Mouse (Mus musculus): ENCODE data around the gene Hist1h2ab. TPM values are rescaled to one million over a fixed set of nuclear protein-coding genes. Genes with fewer than 3 reads are reported as not detected.
"Not testable (repeated sequence)": the region's sequence is repeated elsewhere in the genome, so short reads cannot be mapped to it uniquely, and the experiment has no call there.

Gene Hist1h2ab
- total RNA-seq (2022), result 10 to 100 TPM; 18.4 to 30.4 (median 21.0) TPM

GRCm38 (mm10) chr13:23750839-23751477 lies at the start of gene Hist1h2ab:
Gene Hist1h2ab (plus strand): TSS chr13:23751126.
- peak in 1 of 2 experiments; percentile 52 for DNase-seq (ENCODE audit: low spot score in 2 of 2)

GRCm38 (mm10) chr13:23702220-23702619 lies 48.7 kb upstream of the Hist1h2ab start:
- DNase-seq (ENCODE audit: low spot score in 2 of 2), result no peak

DNA sequence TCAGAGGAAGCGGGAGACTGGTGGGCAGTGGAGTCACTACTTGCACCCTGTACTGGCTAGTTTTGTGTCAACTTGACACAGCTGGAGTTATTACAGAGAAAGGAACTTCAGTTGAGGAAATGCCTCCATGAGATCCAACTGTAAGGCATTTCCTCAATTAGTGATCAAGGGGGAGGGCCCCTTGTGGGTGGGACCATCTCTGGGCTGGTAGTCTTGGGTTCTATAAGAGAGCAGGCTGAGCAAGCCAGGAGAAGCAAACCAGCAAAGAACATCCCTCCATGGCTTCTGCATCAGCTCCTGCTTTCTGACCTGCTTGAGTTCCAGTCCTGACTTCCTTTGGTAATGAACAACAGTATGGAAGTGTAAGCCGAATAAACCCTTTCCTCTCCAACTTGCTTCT lies 48.1 kb upstream of the Hist1h2ab start:
- DNase-seq (ENCODE audit: low spot score in 2 of 2), result not testable (repeated sequence)

GRCm38 (mm10) chr13:23705751-23706356 lies 45.1 kb upstream of the Hist1h2ab start:
- no peak for DNase-seq (ENCODE audit: low spot score in 2 of 2)

DNA sequence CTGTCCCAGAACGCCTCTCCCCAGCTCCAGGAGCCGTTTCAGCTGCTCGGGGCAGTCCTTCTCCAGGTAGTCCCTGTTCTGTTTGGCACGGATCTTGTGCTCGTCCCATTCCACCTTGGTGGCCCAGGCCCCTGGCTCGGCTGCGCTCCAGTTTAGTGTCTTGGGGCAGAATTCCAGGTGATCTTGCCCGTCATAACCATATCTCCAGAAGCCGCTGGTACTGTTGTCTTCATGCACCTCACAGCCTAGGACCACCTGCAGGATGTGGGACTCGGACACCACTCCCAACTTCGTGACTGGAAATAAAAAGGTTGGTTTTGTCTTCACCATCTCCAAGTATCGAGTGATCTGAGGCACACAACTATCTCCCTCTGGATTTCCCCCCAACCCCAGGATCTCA lies 44.2 kb upstream of the Hist1h2ab start:
- no peak for DNase-seq (ENCODE audit: low spot score in 2 of 2)

- no peak for DNase-seq (ENCODE audit: low spot score in 2 of 2)
Measured at GRCm38 (mm10) chr13:23708041-23708440, 42.9 kb upstream of the Hist1h2ab start.

DNA sequence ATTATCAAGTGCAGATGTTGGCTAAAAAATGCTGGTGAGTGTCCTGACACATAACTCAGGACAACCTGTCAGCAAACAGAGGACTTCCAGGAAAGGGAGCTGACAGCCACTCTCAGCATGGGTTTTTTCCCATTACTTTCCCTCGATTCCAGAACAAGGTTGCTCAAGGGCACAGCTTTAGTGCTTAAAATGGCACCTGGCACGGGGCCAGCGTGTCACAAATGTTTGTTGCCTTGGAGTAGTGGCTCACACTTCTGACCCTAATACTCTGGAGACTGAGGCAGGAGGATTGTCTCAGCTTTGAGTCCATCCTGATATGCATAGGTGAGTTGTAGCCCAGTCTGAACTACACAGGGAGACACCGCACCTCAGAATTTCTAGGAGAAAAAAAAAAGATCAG lies 42.3 kb upstream of the Hist1h2ab start:
- DNase-seq (ENCODE audit: low spot score in 2 of 2), result no peak

GRCm38 (mm10) chr13:23709714-23710373 lies 41.1 kb upstream of the Hist1h2ab start:
- DNase-seq (ENCODE audit: low spot score in 2 of 2), result no peak

- no peak for DNase-seq (ENCODE audit: low spot score in 2 of 2)
Measured at GRCm38 (mm10) chr13:23710374-23711089, 40.4 kb upstream of the Hist1h2ab start, which contains the start of gene Hfe. Gene Hfe (minus strand): TSS chr13:23710854.

DNA sequence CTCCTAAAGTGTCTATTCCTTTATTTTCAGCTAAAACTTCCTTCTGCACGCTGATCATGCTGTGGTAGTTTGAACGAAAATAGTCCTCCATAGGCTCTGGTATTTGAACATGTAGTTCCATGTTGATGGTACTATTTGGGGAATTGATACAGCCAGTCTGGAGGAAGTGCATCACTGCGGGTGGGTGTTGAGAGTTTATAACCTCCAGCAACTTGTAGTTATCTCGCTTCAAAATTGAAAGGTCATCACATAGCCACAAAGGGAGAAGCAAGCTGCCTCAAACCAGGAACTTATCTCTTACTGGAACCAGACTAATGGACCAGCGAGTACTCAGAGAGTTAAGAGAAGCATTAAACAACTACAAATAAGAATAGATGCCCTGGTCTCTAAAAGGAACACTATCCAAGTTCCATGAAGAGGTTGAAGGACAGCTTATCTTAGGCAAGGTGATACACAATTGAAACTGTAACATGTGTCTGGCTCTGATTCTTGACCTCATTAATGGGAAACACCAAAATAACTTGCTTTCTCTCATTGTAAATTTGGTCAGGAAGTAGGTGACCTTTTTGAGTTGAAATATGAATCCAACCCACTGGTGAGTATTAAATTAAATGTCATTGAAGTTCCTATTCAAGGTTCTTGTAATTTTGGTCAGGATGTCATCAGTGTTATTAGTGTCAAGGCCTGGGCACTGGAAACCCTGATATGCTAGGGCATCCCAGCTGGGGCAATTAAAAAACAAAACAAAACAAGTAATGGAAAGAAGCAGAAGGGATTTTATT lies 34.5 kb upstream of the Hist1h2ab start:
- DNase-seq (ENCODE audit: low spot score in 2 of 2), result no peak

GRCm38 (mm10) chr13:23717176-23717575 lies 33.8 kb upstream of the Hist1h2ab start:
- DNase-seq (ENCODE audit: low spot score in 2 of 2), result no peak

DNA sequence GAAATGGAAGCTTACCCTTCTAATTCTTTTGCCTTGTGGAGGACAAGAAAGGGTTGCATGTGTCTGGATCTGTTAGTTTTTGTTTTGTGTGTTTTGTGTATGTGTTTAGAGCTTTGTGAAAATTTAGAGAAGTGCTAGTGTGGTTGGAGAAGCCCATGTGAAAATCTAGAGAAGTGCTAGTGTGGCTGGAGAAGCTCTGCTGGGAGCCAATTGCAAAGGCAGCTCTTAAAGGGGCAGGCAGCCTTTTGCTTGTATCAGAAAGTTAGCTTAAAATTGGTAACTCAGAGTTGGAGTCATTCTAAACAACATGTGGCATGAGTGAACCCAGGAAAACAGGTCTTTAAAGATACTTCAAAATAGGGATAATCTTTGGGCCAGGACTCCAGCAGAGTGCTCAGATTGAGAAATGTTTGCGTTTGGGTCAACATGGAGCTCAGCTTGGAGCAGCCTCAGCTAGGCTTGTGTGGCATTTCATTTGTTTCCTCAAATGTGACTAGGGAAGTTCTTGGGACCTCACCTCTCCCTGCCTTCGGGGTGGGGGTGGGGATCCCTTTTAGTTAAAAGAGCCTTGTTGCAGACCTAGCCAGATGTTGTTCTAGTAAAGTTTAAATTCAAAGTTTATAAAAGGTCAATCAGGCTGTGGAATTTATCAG lies 33.2 kb upstream of the Hist1h2ab start:
- not testable (repeated sequence) for DNase-seq (ENCODE audit: low spot score in 2 of 2)

GRCm38 (mm10) chr13:23724239-23724638 lies 26.7 kb upstream of the Hist1h2ab start:
- no peak for DNase-seq (ENCODE audit: low spot score in 2 of 2)

DNA sequence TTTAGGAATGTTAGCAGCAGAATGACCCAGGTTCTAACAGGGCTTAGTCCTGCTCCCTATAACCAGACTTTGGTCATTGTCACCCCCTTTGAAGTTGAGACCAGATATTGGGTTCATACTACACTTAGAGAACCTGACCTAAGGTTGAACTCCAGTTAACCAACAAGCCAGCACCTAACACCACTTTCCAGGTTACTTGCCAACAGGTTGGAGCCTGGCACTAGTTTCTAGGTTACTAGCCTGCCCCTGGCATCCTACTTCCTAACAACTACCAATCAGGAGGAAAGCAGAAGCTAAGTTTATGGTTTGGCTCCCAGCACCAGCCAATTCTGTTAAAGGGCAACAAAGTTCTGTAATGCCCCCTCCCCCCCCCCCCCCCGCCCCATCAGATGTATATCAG lies 25.7 kb upstream of the Hist1h2ab start:
- no peak for DNase-seq (ENCODE audit: low spot score in 2 of 2)

DNA sequence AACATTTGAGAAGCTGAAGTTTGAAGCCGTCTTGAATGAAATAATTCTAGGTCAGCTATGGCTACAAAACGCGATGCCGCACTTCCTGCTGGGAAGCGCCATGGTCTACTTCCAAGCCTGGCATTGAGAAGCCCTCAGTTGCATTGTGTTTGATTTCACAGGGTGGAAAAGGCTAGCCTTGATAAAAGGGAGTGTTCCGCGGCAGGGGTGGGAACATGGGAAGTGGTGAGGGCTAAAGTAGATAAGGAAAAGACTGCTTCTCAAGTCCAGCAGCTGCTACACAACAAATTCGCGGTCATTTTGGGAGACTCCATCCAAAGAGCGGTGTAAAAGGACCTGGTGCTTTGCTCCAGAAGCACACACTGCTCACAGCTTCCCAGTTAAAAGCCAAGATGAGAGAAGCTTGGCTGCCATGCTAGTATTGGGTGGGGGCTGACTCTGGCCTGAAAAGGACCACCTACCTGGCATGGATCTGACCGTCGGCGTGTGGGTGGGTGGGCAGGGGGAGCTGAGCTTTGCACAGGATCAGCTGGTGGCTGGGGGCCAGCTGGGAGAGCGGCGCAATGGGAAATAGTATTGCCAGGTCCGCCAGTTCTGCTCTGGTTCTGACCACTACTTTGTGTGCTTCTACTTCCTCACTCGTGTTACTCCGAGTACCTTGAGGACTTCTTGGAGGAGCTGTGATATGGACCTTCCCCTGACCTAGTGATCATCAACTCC lies 22.3 kb upstream of the Hist1h2ab start:
- no peak for DNase-seq (ENCODE audit: low spot score in 2 of 2)

GRCm38 (mm10) chr13:23729192-23729525 lies 21.8 kb upstream of the Hist1h2ab start:
- DNase-seq (ENCODE audit: low spot score in 2 of 2), result no peak

DNA sequence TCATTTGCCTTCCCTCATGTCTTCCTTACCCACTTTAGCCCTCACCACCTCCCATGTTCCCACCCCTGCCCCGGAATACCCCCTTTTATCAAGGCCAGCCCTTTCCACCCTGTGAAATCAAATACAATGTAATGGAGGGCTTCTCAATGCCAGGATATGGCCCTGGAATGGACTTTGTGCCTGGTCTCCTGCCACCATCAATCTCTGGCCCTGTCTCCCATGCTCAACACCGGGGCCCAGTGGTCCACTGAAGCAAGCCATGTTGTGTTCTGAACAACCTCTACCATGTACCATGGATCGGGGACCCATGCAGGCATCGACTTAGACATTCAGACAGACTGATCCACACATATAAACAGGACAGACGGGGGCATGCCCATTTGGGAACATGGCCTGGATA lies 21.2 kb upstream of the Hist1h2ab start:
- no peak for DNase-seq (ENCODE audit: low spot score in 2 of 2)

- DNase-seq (ENCODE audit: low spot score in 2 of 2), result no peak
Measured at GRCm38 (mm10) chr13:23730479-23730878, 20.4 kb upstream of the Hist1h2ab start.

DNA sequence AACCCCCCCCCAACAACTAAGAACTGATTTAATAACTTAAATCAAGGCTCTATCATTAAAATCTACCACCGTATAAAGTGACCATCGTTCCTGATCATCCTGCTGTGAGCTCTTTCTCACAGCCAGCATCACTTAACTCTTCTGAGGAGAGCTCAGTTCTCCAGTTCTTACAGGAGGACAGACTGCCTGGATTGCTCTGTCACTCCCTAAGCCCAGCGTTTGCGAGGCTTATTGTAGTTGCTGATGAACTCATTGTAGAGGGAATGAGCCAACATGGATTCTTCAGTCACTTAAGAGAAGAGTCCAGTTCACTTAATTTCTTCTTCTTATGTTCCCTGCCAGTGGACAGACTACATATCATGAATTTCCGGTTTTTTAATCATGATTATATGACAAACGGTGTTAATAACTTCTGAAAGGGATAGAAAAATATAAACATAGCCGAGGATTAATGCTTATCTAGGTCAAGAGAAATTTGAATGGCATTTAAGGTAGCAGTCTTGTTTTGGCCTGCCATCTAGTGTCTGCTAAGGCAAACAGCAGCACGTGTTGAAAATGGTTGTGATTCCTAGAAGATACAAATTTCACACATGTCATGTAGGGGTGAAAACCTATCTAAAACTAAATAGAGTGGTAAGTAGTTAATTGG lies 18.6 kb upstream of the Hist1h2ab start:
- DNase-seq (ENCODE audit: low spot score in 2 of 2), result no peak

DNA sequence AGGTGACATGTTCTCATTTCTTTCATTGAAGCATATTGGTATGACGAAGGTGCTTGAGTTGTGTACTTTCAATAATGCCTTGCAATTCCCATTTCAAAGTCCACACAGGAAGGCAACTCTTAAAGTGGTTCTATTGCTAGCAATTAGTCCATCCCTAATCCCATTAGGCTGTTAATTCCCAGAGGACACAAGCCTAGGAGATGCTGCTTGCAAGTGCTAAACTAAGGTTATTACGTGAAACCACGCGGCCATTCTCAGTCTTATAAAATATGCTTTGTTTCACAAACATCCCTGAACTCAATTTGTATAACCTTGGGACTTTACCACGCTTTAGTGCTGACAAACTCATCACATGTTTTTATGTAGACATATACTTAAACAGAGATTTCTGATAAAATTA lies 13.8 kb upstream of the Hist1h2ab start:
- DNase-seq (ENCODE audit: low spot score in 2 of 2), result no peak

Data from left cerebral cortex, adult 8-10 months (tissue).